25 mouse cellular contexts compared by ENCODE assay signal in the genomic region with DNA sequence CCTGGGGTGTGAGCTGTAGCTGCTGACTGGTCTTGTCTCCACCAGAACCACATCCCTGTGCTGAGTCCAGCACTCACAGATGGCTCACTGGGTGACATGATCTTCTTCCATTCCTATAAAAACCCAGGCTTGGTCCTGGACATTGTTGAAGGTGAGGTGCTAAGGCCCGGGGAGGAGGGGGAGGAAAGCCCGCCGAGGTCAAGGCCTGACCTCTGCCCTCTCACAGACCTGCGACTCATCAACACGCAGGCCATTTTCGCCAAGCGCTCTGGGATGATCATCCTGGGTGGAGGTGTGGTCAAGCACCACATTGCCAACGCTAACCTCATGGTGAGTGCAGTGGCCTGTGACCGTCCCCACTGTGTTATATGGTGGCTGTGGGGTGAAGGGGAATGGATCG. TPM values are rescaled to one million over a fixed set of nuclear protein-coding genes. Genes with fewer than 3 reads are reported as not detected.
A peak's percentile ranks its signal among the peaks of the same experiment; 100 is the strongest.
DNase-seq lines count a peak whose midpoint lies in the region; ATAC-seq lines count a peak whose summit lies in the region.
"Had no signal": no experiment of that assay in that cellular context is flagged by ENCODE, and none has a peak within 500 bp of the region (broad histone marks: within the 10 kb centered on the region; RNA-seq: fewer than 3 reads in every experiment).

No protein-coding gene starts in this region.

- H3K27ac ChIP-seq in forebrain, embryonic 11.5 days (ENCODE audit: low read depth, low read length): no peak overlapping the region
- no peak overlapping the region for H3K27ac ChIP-seq in forebrain, embryonic 15.5 days (replicated peaks)
- H3K27ac ChIP-seq in liver, embryonic 12.5 days: peak overlapping the region; percentile 81; the same call in 1 of the 2 replicates
- H3K27ac ChIP-seq in liver, embryonic 16.5 days (ENCODE audit: low read length): peak overlapping the region; percentile 13; the same call in 1 of the 2 replicates
- H3K27ac ChIP-seq: embryonic facial prominence, embryonic 13.5 days; forebrain, embryonic 13.5 days; gastrocnemius, adult 2 months; heart, embryonic 15.5 days had no signal

- H3K4me2 ChIP-seq in forebrain, embryonic 11.5 days (ENCODE audit: low read depth, low read length, severe bottlenecking): no peak overlapping the region
- no peak overlapping the region for H3K4me2 ChIP-seq in forebrain, embryonic 15.5 days (replicated peaks)
- no peak overlapping the region for H3K4me2 ChIP-seq in liver, embryonic 12.5 days
- no peak overlapping the region for H3K4me2 ChIP-seq in liver, embryonic 16.5 days (ENCODE audit: low read depth, low read length)
- H3K4me2 ChIP-seq: embryonic facial prominence, embryonic 13.5 days; forebrain, embryonic 13.5 days; heart, embryonic 11.5 days; heart, embryonic 15.5 days had no signal

- 92% methylated on average over 10 of the region's 10 CpGs for WGBS in forebrain, embryonic 11.5 days
- WGBS in forebrain, embryonic 15.5 days: 92% methylated on average over 10 of the region's 10 CpGs
- 82% methylated on average over 10 of the region's 10 CpGs for WGBS in liver, embryonic 12.5 days (ENCODE audit: insufficient replicate concordance)
- 79% methylated on average over 10 of the region's 10 CpGs for WGBS in liver, embryonic 16.5 days (ENCODE audit: insufficient replicate concordance)

- H3K9ac ChIP-seq in forebrain, embryonic 11.5 days (ENCODE audit: low read length): no peak overlapping the region
- no peak overlapping the region for H3K9ac ChIP-seq in forebrain, embryonic 15.5 days (replicated peaks)
- no peak overlapping the region for H3K9ac ChIP-seq in liver, embryonic 12.5 days
- no peak overlapping the region for H3K9ac ChIP-seq in liver, embryonic 16.5 days (ENCODE audit: low read depth, low read length)
- H3K9ac ChIP-seq: embryonic facial prominence, embryonic 13.5 days; forebrain, embryonic 13.5 days; heart, embryonic 15.5 days had no signal

- H3K27me3 ChIP-seq in forebrain, embryonic 11.5 days (ENCODE audit: control insufficient read depth, insufficient read depth, low read length): no peaks in the 10 kb centered on the region
- H3K27me3 ChIP-seq in forebrain, embryonic 15.5 days: no peaks in the 10 kb centered on the region
- H3K27me3 ChIP-seq in liver, embryonic 12.5 days (replicated peaks): no peaks in the 10 kb centered on the region
- no peaks in the 10 kb centered on the region for H3K27me3 ChIP-seq in liver, embryonic 16.5 days (ENCODE audit: control insufficient read depth, insufficient read depth, low read depth, low read length)
- H3K27me3 ChIP-seq: CH12.LX; embryonic facial prominence, embryonic 13.5 days; forebrain, embryonic 13.5 days; heart, embryonic 15.5 days had no signal

- intact Hi-C loops in gastrocnemius, postnatal 36 days (cut with DNase I): loop anchor here (10.0 kb wide), 1 partner anchor 341 kb away; no protein-coding TSS in a partner anchor

- peaks cover 6% of the 10 kb centered on the region; the same call in 1 of the 2 replicates for H3K4me1 ChIP-seq in forebrain, embryonic 11.5 days (replicated peaks; ENCODE audit: control insufficient read depth, insufficient read depth, low read length)
- peaks cover 21% of the 10 kb centered on the region for H3K4me1 ChIP-seq in forebrain, embryonic 15.5 days
- peaks cover 76% of the 10 kb centered on the region for H3K4me1 ChIP-seq in liver, embryonic 12.5 days
- H3K4me1 ChIP-seq in liver, embryonic 16.5 days (ENCODE audit: control insufficient read depth, low read depth, low read length): peaks cover 47% of the 10 kb centered on the region

- no peaks in the 10 kb centered on the region for H3K9me3 ChIP-seq in forebrain, embryonic 11.5 days (ENCODE audit: control insufficient read depth, low read length)
- H3K9me3 ChIP-seq in forebrain, embryonic 15.5 days: no peaks in the 10 kb centered on the region
- H3K9me3 ChIP-seq in liver, embryonic 12.5 days (replicated peaks): no peaks in the 10 kb centered on the region
- no peaks in the 10 kb centered on the region for H3K9me3 ChIP-seq in liver, embryonic 16.5 days (replicated peaks; ENCODE audit: control insufficient read depth, low read length)
- H3K9me3 ChIP-seq: embryonic facial prominence, embryonic 13.5 days; forebrain, embryonic 13.5 days; G1E; heart, embryonic 15.5 days had no signal

- peaks cover 2% of the 10 kb centered on the region; the same call in 1 of the 2 replicates for H3K36me3 ChIP-seq in forebrain, embryonic 11.5 days (ENCODE audit: control insufficient read depth, insufficient read depth, low read length)
- H3K36me3 ChIP-seq in forebrain, embryonic 15.5 days: peaks cover 42% of the 10 kb centered on the region
- H3K36me3 ChIP-seq in liver, embryonic 12.5 days: peaks cover 60% of the 10 kb centered on the region
- H3K36me3 ChIP-seq in liver, embryonic 16.5 days (ENCODE audit: control insufficient read depth, insufficient read depth): peaks cover 21% of the 10 kb centered on the region

- no peak for ATAC-seq in forebrain, embryonic 11.5 days (replicated peaks; ENCODE audit: low FRiP score)
- ATAC-seq in forebrain, embryonic 15.5 days (replicated peaks): no peak
- no peak for ATAC-seq in liver, embryonic 12.5 days
- ATAC-seq in liver, embryonic 16.5 days (ENCODE audit: low read depth): no peak
- ATAC-seq: forebrain, embryonic 13.5 days; hindbrain, embryonic 16.5 days; inflammation-experienced regulatory T-cells, adult 6 months had no signal

- DNase-seq in forebrain, embryonic 11.5 days (ENCODE audit: low spot score): peak; percentile 49
- DNase-seq in liver: no peak
- DNase-seq in ES-CJ7 (ENCODE audit: low read depth, low spot score): peak; percentile 14
- DNase-seq in gastrocnemius, postnatal 36 days: no peak
- DNase-seq: adrenal gland, adult 8-10 months; adrenal gland, postnatal 36 days; cerebellum, adult 2 months; cerebellum, postnatal 14 days; gastrocnemius, adult 2 months; gastrocnemius, postnatal 25 days; heart, adult 18-20 months; heart, postnatal 14 days had no signal

- no peak overlapping the region for H3K4me3 ChIP-seq in forebrain, embryonic 11.5 days (ENCODE audit: low read depth, low read length)
- H3K4me3 ChIP-seq in forebrain, embryonic 15.5 days: no peak overlapping the region
- no peak overlapping the region for H3K4me3 ChIP-seq in liver, embryonic 12.5 days
- no peak overlapping the region for H3K4me3 ChIP-seq in liver, embryonic 16.5 days (ENCODE audit: low read depth, low read length)
- H3K4me3 ChIP-seq: embryonic facial prominence, embryonic 13.5 days; forebrain, embryonic 13.5 days; gastrocnemius, adult 2 months; heart, embryonic 15.5 days had no signal

RNA-seq across cellular contexts. Expression of a gene that starts 2.6 kb away (rescaled TPM):
- polyA plus RNA-seq in forebrain, embryonic 11.5 days (2014; fragmentation: Nextera tagmentation; extraction: Ambion mirVana): 63.5 and 68.5 TPM in 2 replicates
- 91.4 and 92.3 TPM in 2 replicates for polyA plus RNA-seq in forebrain, embryonic 15.5 days (2015; fragmentation: Nextera tagmentation; extraction: Ambion mirVana)
- polyA plus RNA-seq in liver, embryonic 12.5 days (2016; fragmentation: Nextera tagmentation; extraction: Ambion mirVana): 51.6 and 52.3 TPM in 2 replicates
- polyA plus RNA-seq in liver, embryonic 16.5 days (2015; fragmentation: Nextera tagmentation; extraction: Ambion mirVana): 23.5 and 25.7 TPM in 2 replicates
- 10 to 100 TPM; 18.2 to 23.6 TPM for total RNA-seq in gastrocnemius, postnatal 36 days (2021)

RNA-seq across cellular contexts. Expression of a gene that starts 6.4 kb away (rescaled TPM):
- polyA plus RNA-seq in forebrain, embryonic 11.5 days (2014; fragmentation: Nextera tagmentation; extraction: Ambion mirVana): 123 and 125 TPM in 2 replicates
- 120 and 132 TPM in 2 replicates for polyA plus RNA-seq in forebrain, embryonic 15.5 days (2015; fragmentation: Nextera tagmentation; extraction: Ambion mirVana)
- 80.1 and 87.7 TPM in 2 replicates for polyA plus RNA-seq in liver, embryonic 12.5 days (2016; fragmentation: Nextera tagmentation; extraction: Ambion mirVana)
- 56.0 and 58.2 TPM in 2 replicates for polyA plus RNA-seq in liver, embryonic 16.5 days (2015; fragmentation: Nextera tagmentation; extraction: Ambion mirVana)
- total RNA-seq in gastrocnemius, postnatal 36 days (2021): 10 to 100 TPM; 37.3 to 44.5 TPM

RNA-seq across cellular contexts. Expression of a gene that starts 6.4 kb away (rescaled TPM):
- not detected in 2 replicates for polyA plus RNA-seq in forebrain, embryonic 11.5 days (2014; fragmentation: Nextera tagmentation; extraction: Ambion mirVana)
- polyA plus RNA-seq in forebrain, embryonic 15.5 days (2015; fragmentation: Nextera tagmentation; extraction: Ambion mirVana): 1.2 and 2.0 TPM in 2 replicates
- polyA plus RNA-seq in liver, embryonic 12.5 days (2016; fragmentation: Nextera tagmentation; extraction: Ambion mirVana): 0.80 TPM in 1 of 2 replicates, not detected in the other
- polyA plus RNA-seq in liver, embryonic 16.5 days (2015; fragmentation: Nextera tagmentation; extraction: Ambion mirVana): not detected in 2 replicates
- total RNA-seq in gastrocnemius, postnatal 36 days (2021): not detected
- total RNA-seq: CH12.LX; gastrocnemius, adult 2 months; gastrocnemius, postnatal 25 days; heart, adult 18-20 months; heart, postnatal 14 days; hematopoietic stem cell, adult 5-6 weeks had no signal
- polyA plus RNA-seq: C2C12; cerebellum, adult 2 months; heart, embryonic 11.5 days; heart, embryonic 15.5 days had no signal

RNA-seq across cellular contexts. Expression of a gene that starts 6.9 kb away (rescaled TPM):
- 47.3 and 57.4 TPM in 2 replicates for polyA plus RNA-seq in forebrain, embryonic 11.5 days (2014; fragmentation: Nextera tagmentation; extraction: Ambion mirVana)
- polyA plus RNA-seq in forebrain, embryonic 15.5 days (2015; fragmentation: Nextera tagmentation; extraction: Ambion mirVana): 62.1 and 62.3 TPM in 2 replicates
- 30.8 and 33.1 TPM in 2 replicates for polyA plus RNA-seq in liver, embryonic 12.5 days (2016; fragmentation: Nextera tagmentation; extraction: Ambion mirVana)
- 22.0 and 23.6 TPM in 2 replicates for polyA plus RNA-seq in liver, embryonic 16.5 days (2015; fragmentation: Nextera tagmentation; extraction: Ambion mirVana)
- 10 to 100 TPM; 13.5 to 15.6 TPM for total RNA-seq in gastrocnemius, postnatal 36 days (2021)

RNA-seq across cellular contexts. Expression of a gene that starts 8.9 kb away (rescaled TPM):
- 20.9 and 21.0 TPM in 2 replicates for polyA plus RNA-seq in forebrain, embryonic 11.5 days (2014; fragmentation: Nextera tagmentation; extraction: Ambion mirVana)
- 16.9 and 17.0 TPM in 2 replicates for polyA plus RNA-seq in forebrain, embryonic 15.5 days (2015; fragmentation: Nextera tagmentation; extraction: Ambion mirVana)
- 23.5 and 26.7 TPM in 2 replicates for polyA plus RNA-seq in liver, embryonic 12.5 days (2016; fragmentation: Nextera tagmentation; extraction: Ambion mirVana)
- 38.7 and 44.4 TPM in 2 replicates for polyA plus RNA-seq in liver, embryonic 16.5 days (2015; fragmentation: Nextera tagmentation; extraction: Ambion mirVana)
- 1 to 10 TPM; 9.0 TPM for total RNA-seq in gastrocnemius, postnatal 36 days (2021)

Comparison
In these comparisons a context has a peak if more than half of its experiments do, and no peak if none do; other contexts are left out.
1. DNase-seq: peak in forebrain, embryonic 11.5 days (single experiment) and ES-CJ7 (single experiment); none in liver (single experiment) and gastrocnemius, postnatal 36 days (0 of 2).
2. H3K27ac ChIP-seq: peak in liver, embryonic 12.5 days (single experiment) and liver, embryonic 16.5 days (single experiment); none in forebrain, embryonic 11.5 days (single experiment) and forebrain, embryonic 15.5 days (single experiment).